Mouse (Mus musculus) cerebellum, adult 8-10 months (tissue): ENCODE measurements at regions not wholly inside any gene's neighbourhood (a gene's known extent, or its start where the extent isn't known, plus 50 kb on each side); places are given as distances from the start of the nearest gene placed in this dataset.

Source experiments
- DNase-seq: peaks from one replicate; pipeline ENCODE4 v3.0.0; 2022

GRCm38 (mm10) chr6:91573487-91573886, 57.8 kb downstream of the Lsm3 start:
- no peak for DNase-seq

- no peak for DNase-seq
Observed at GRCm38 (mm10) chr6:91574414-91574813, 58.7 kb downstream of the Lsm3 start.

GRCm38 (mm10) chr6:91575662-91576364, 60.1 kb downstream of the Lsm3 start:
- peak; percentile 77 for DNase-seq

- DNase-seq: peak; percentile 79
Observed at GRCm38 (mm10) chr6:91576906-91577305, 61.2 kb downstream of the Lsm3 start.

- DNase-seq: no peak
Observed at GRCm38 (mm10) chr6:91579666-91580065, 63.9 kb downstream of the Lsm3 start.

GRCm38 (mm10) chr6:91580607-91581006, 64.9 kb downstream of the Lsm3 start:
- DNase-seq: no peak

GRCm38 (mm10) chr6:91582338-91582737, 66.6 kb downstream of the Lsm3 start:
- DNase-seq: no peak

- DNase-seq: no peak
Observed at GRCm38 (mm10) chr6:91583346-91583745, 67.6 kb downstream of the Lsm3 start.

- no peak for DNase-seq
Observed at GRCm38 (mm10) chr6:91585543-91585942, 69.8 kb downstream of the Lsm3 start.

GRCm38 (mm10) chr6:91589181-91589580, 73.5 kb downstream of the Lsm3 start:
- DNase-seq: no peak

GRCm38 (mm10) chr6:91590395-91590794, 74.7 kb downstream of the Lsm3 start:
- DNase-seq: no peak

- DNase-seq: no peak
Observed at GRCm38 (mm10) chr6:91590806-91591571, 75.3 kb downstream of the Lsm3 start.

- no peak for DNase-seq
Observed at GRCm38 (mm10) chr6:91592651-91593050, 76.9 kb downstream of the Lsm3 start.

- DNase-seq: peak; percentile 23
Observed at GRCm38 (mm10) chr6:91598942-91599341, 83.2 kb downstream of the Lsm3 start.

GRCm38 (mm10) chr6:91600116-91600515, 83.7 kb upstream of the Slc6a6 start:
- DNase-seq: no peak

GRCm38 (mm10) chr6:91606634-91607215, 77.1 kb upstream of the Slc6a6 start:
- no peak for DNase-seq

GRCm38 (mm10) chr6:91607613-91608272, 76.1 kb upstream of the Slc6a6 start:
- no peak for DNase-seq

GRCm38 (mm10) chr6:91609671-91610070, 74.2 kb upstream of the Slc6a6 start:
- DNase-seq: no peak

- no peak for DNase-seq
Observed at GRCm38 (mm10) chr6:91615022-91615421, 68.8 kb upstream of the Slc6a6 start.

- DNase-seq: no peak
Observed at GRCm38 (mm10) chr6:91616541-91616940, 67.3 kb upstream of the Slc6a6 start.

GRCm38 (mm10) chr6:91617031-91617596, 66.7 kb upstream of the Slc6a6 start:
- DNase-seq: peak; percentile 13

- DNase-seq: no peak
Observed at GRCm38 (mm10) chr6:91617685-91618084, 66.2 kb upstream of the Slc6a6 start.

GRCm38 (mm10) chr6:91619009-91619408, 64.8 kb upstream of the Slc6a6 start:
- DNase-seq: no peak
